Mouse (Mus musculus) MEL (cell line): ENCODE results near the gene Nrxn2.

ENCODE experiments used
- BHLHE40 ChIP-seq: IDR thresholded peaks from 2 replicates; pipeline ENCODE4 v1.6.1; 2012; ENCODE audit warnings: low read depth, mild to moderate bottlenecking, inconsistent platforms, low read length, improper control_type of control experiment, borderline replicate concordance
- CHD2 ChIP-seq: IDR thresholded peaks from 2 replicates; pipeline ENCODE4 v1.6.1; 2011; ENCODE audit warnings: low read length, improper control_type of control experiment
- CTCF ChIP-seq, 3 experiments: IDR thresholded peaks in 2 of 3; conservative IDR thresholded peaks in 1 of 3; 2 replicates each; pipeline ENCODE4 v1.5.1; 2011 to 2012; ENCODE audit warnings: low read length in 3 of 3, low read depth in 2 of 3, mild to moderate bottlenecking in 2 of 3, improper control_type of control experiment in 1 of 3, inconsistent platforms in 1 of 3, mixed read lengths in 1 of 3, moderate library complexity in 1 of 3; ENCODE audit not compliant: control insufficient read depth in 1 of 3, insufficient read depth in 1 of 3, poor library complexity in 1 of 3, severe bottlenecking in 1 of 3
- E2F4 ChIP-seq: IDR thresholded peaks from 2 replicates; pipeline ENCODE4 v1.6.1; 2011; ENCODE audit warnings: low read depth, low read length, improper control_type of control experiment, borderline replicate concordance
- GATA1 ChIP-seq: IDR thresholded peaks from 2 replicates; pipeline ENCODE4 v1.6.1; 2011; ENCODE audit warnings: low read depth, low read length, improper control_type of control experiment
- MAFK ChIP-seq: IDR thresholded peaks from 2 replicates; pipeline ENCODE4 v1.6.1; 2011; ENCODE audit warnings: low read depth, mild to moderate bottlenecking, low read length, improper control_type of control experiment, borderline replicate concordance
- POLR2A ChIP-seq, 2 experiments: IDR thresholded peaks; 2 replicates each; pipeline ENCODE4 v1.6.1; 2011 to 2012; ENCODE audit warnings: low read length in 2 of 2, mild to moderate bottlenecking in 2 of 2, control low read depth in 1 of 2, improper control_type of control experiment in 1 of 2, low read depth in 1 of 2, moderate library complexity in 1 of 2; ENCODE audit not compliant: control insufficient read depth in 1 of 2, insufficient read depth in 1 of 2, poor library complexity in 1 of 2
- POLR2AphosphoS2 ChIP-seq: IDR thresholded peaks from 2 replicates; pipeline ENCODE4 v1.6.1; 2011; ENCODE audit warnings: low read length, improper control_type of control experiment
- TAL1 ChIP-seq: IDR thresholded peaks from 2 replicates; pipeline ENCODE4 v1.6.1; 2012; ENCODE audit warnings: mild to moderate bottlenecking, inconsistent platforms, low read length, moderate library complexity, mixed read lengths
- ZC3H11A ChIP-seq: IDR thresholded peaks from 2 replicates; pipeline ENCODE4 v1.6.1; 2012; ENCODE audit warnings: low read depth, mild to moderate bottlenecking, inconsistent platforms, low read length, improper control_type of control experiment
- ZNF384 ChIP-seq: IDR thresholded peaks from 2 replicates; pipeline ENCODE4 v1.6.1; 2012; ENCODE audit warnings: low read depth, mild to moderate bottlenecking, inconsistent platforms, low read length, improper control_type of control experiment

DNA sequence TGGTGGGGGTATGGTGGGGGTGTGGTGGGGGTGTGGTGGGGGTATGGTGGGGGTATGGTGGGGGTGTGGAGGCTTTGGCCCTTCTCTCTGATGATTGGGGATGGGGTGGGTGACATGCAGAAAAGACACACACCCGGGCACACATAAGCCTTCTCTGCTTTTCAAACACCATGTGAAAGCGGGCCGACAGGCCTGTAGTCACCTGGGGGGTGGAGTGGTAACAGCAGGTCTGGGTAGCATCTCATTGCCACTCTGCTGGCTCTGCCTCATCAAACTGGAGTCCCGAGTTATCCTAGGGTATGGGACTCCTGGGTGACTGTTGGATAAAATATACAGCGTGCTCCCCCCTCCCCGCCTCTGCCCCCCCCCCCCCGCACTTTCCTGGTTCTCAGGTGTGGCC lies 75.5 kb downstream of the Nrxn2 start:
- no peak for TF ChIP-seq ZC3H11A
- no peak for TF ChIP-seq BHLHE40
- TF ChIP-seq POLR2A (IDR thresholded peaks at IDR 0.05; ENCODE audit: control insufficient read depth in 1 of 2, insufficient read depth in 1 of 2, low read depth in 1 of 2, low read length in 2 of 2, poor library complexity in 1 of 2) = no peak
- TF ChIP-seq CTCF (IDR thresholded peaks at IDR 0.05 in 2 of 3, conservative IDR thresholded peaks at IDR 0.05 in 1 of 3; ENCODE audit: control insufficient read depth in 1 of 3, insufficient read depth in 1 of 3, low read depth in 2 of 3, low read length in 3 of 3, poor library complexity in 1 of 3, severe bottlenecking in 1 of 3) = no peak
- no peak for TF ChIP-seq E2F4
- no peak for TF ChIP-seq ZNF384
- TF ChIP-seq CHD2 = no peak
- no peak for TF ChIP-seq POLR2AphosphoS2
- no peak for TF ChIP-seq TAL1
- no peak for TF ChIP-seq MAFK
- no peak for TF ChIP-seq GATA1
